Mouse (Mus musculus): ENCODE results near the gene Dcn.

The Dcn gene

GRCm38 (mm10) chr10:97547740-97548139, 68.3 kb downstream of the Dcn start:
- DNase-seq (ENCODE audit: extremely low spot score, low spot score) = no peak

- DNase-seq (ENCODE audit: extremely low spot score, low spot score) = peak; percentile 44
Observed at GRCm38 (mm10) chr10:97564957-97565856, 85.8 kb downstream of the Dcn start, which contains the start of gene Lum. Lum (plus strand) TSS chr10:97565128.

GRCm38 (mm10) chr10:97567489-97568135, 88.2 kb downstream of the Dcn start:
- DNase-seq (ENCODE audit: extremely low spot score, low spot score) = no peak
